Mouse (Mus musculus) retina, adult 2 months (tissue): ENCODE results near the gene Zc3h14.
A peak's percentile ranks its signal among the peaks of the same experiment; 100 is the strongest.

Experiments
- DNase-seq: peaks from one replicate; pipeline ENCODE4 v3.0.0-alpha.2; 2012; ENCODE audit warnings: low read depth, low spot score

The Zc3h14 gene

GRCm38 (mm10) chr12:98746746-98747379 lies at the start of gene Zc3h14:
Gene Zc3h14, plus strand, starts transcription at chr12:98746964.
- peak; percentile 94 for DNase-seq

GRCm38 (mm10) chr12:98697202-98697601 lies 49.6 kb upstream of the Zc3h14 start:
- no peak for DNase-seq

GRCm38 (mm10) chr12:98701564-98701963 lies 45.2 kb upstream of the Zc3h14 start:
- DNase-seq, result peak; percentile 16

GRCm38 (mm10) chr12:98703554-98703953 lies 43.2 kb upstream of the Zc3h14 start:
- no peak for DNase-seq

- DNase-seq, result no peak
These were observed 42.8 kb upstream of the Zc3h14 start for GRCm38 (mm10) chr12:98703961-98704360.

GRCm38 (mm10) chr12:98712819-98713218 lies 33.9 kb upstream of the Zc3h14 start:
- DNase-seq, result no peak

GRCm38 (mm10) chr12:98713621-98714103 lies 33.1 kb upstream of the Zc3h14 start:
- no peak for DNase-seq

- DNase-seq, result no peak
These were observed 32.0 kb upstream of the Zc3h14 start for GRCm38 (mm10) chr12:98714757-98715156.

- no peak for DNase-seq
These were observed 30.6 kb upstream of the Zc3h14 start for GRCm38 (mm10) chr12:98716142-98716541.

GRCm38 (mm10) chr12:98720628-98721027 lies 26.1 kb upstream of the Zc3h14 start:
- DNase-seq, result no peak

- DNase-seq, result no peak
These were observed 25.7 kb upstream of the Zc3h14 start for GRCm38 (mm10) chr12:98721030-98721429.

- DNase-seq, result no peak
These were observed 22.5 kb upstream of the Zc3h14 start for GRCm38 (mm10) chr12:98724224-98724623.

GRCm38 (mm10) chr12:98724976-98725375 lies 21.8 kb upstream of the Zc3h14 start:
- DNase-seq, result no peak

- DNase-seq, result no peak
These were observed 20.7 kb upstream of the Zc3h14 start for GRCm38 (mm10) chr12:98726078-98726477.

GRCm38 (mm10) chr12:98727186-98727585 lies 19.6 kb upstream of the Zc3h14 start:
- DNase-seq, result no peak

GRCm38 (mm10) chr12:98730682-98731081 lies 16.1 kb upstream of the Zc3h14 start:
- DNase-seq, result no peak

GRCm38 (mm10) chr12:98733165-98733564 lies 13.6 kb upstream of the Zc3h14 start:
- DNase-seq, result no peak

- DNase-seq, result no peak
These were observed 13.0 kb upstream of the Zc3h14 start for GRCm38 (mm10) chr12:98733776-98734175.

- DNase-seq, result peak; percentile 78
These were observed 12.4 kb upstream of the Zc3h14 start for GRCm38 (mm10) chr12:98734246-98734879.

- no peak for DNase-seq
These were observed 11.6 kb upstream of the Zc3h14 start for GRCm38 (mm10) chr12:98734880-98735801.

GRCm38 (mm10) chr12:98736951-98737800 lies 9.6 kb upstream of the Zc3h14 start, which contains the start of gene Ptpn21:
Gene Ptpn21, minus strand, starts transcription at chr12:98737405.
- DNase-seq, result no peak
